Mouse (Mus musculus) central nervous system, embryonic 14 days (tissue): ENCODE data around the gene Usb1. TPM values are rescaled to one million over a fixed set of nuclear protein-coding genes. Genes with fewer than 3 reads are reported as not detected.

Source experiments
- polyA plus RNA-seq: library from polyadenylated mRNA; depleted of rRNA; stranded (reverse); fragments of >200 nt; gene quantifications from 2 replicates; pipeline ENCODE4 v1.2.3, GENCODE M21; 2012; rRNA removed

The Usb1 gene
- polyA plus RNA-seq, result 41.7 and 43.9 TPM in 2 replicates

DNA sequence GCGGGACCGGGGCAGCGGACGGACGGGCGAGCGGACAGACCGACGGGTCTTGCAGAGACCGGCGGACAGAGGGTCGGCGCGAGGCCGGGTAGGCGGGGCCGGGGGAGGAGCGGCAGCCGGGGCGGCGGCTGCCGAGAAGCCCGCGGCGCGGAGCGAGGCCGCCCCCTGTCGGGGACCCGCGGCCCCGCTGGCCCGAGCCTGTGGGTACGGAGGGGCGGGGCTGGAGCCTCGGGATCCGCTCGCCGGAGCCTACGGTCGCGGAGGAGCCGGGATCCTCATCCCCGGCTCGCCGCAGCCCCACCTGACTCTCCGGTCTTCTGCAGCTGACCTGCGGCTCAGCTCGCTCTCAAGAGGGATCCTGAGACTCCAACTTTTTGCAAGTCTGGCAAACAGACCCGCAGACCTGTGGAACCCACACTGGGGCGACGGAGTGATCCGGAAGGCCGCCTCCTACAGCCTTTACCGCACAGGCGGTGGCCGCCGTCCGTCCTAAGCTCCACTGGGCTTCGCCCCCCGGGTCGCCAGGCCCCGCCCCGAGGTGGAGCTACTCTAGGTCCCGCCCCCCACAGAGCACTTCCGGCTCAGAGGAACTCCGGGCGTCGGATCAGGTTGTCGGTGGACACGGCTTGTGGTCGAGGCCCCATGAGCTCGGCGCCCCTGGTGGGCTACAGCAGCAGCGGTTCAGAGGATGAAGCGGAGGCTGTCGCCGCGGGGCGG is at the start of gene Usb1, which contains the start of gene Zfp319:
Gene Usb1 (plus strand): TSS at position 565 of the 717 bp plus-strand sequence.
Gene Zfp319 (minus strand): TSS at position 231 of the 717 bp plus-strand sequence.

GRCm38 (mm10) chr8:95306431-95306830 is 25.7 kb upstream of the Usb1 start, which contains the start of gene Cngb1:
TSS of gene Cngb1 (minus strand) at chr8:95306585.

GRCm38 (mm10) chr8:95310342-95310970 is 21.6 kb upstream of the Usb1 start, which contains the start of gene Tepp:
TSS of gene Tepp (plus strand) at chr8:95310566.

GRCm38 (mm10) chr8:95352151-95352870 is 20.2 kb downstream of the Usb1 start, which contains the start of gene Mmp15:
TSS of gene Mmp15 (plus strand) at chr8:95352268.

Other genes with a start within 250 kb of the Usb1 start
- 25.3 and 28.3 TPM in 2 replicates for gene Kifc3, start 129.5 kb upstream of the Usb1 start, polyA plus RNA-seq
- gene Cngb1, start 25.7 kb upstream of the Usb1 start, polyA plus RNA-seq, result 0.45 and 0.75 TPM in 2 replicates
- 1.4 and 1.7 TPM in 2 replicates for gene Tepp, start 21.7 kb upstream of the Usb1 start, polyA plus RNA-seq
- 20.8 and 22.2 TPM in 2 replicates for gene Zfp319, start 334 bp upstream of the Usb1 start, polyA plus RNA-seq
- gene Mmp15, start 20.0 kb downstream of the Usb1 start, polyA plus RNA-seq, result 19.4 and 22.6 TPM in 2 replicates
- gene Cfap20, start 102.6 kb downstream of the Usb1 start, polyA plus RNA-seq, result 132 and 138 TPM in 2 replicates
- gene Csnk2a2, start 157.8 kb downstream of the Usb1 start, polyA plus RNA-seq, result 49.8 TPM in 2 replicates
- 0.95 and 1.5 TPM in 2 replicates for gene Ccdc113, start 201.8 kb downstream of the Usb1 start, polyA plus RNA-seq
- not detected in 2 replicates for gene Prss54, start 244.1 kb downstream of the Usb1 start, polyA plus RNA-seq